In the genomic region with DNA sequence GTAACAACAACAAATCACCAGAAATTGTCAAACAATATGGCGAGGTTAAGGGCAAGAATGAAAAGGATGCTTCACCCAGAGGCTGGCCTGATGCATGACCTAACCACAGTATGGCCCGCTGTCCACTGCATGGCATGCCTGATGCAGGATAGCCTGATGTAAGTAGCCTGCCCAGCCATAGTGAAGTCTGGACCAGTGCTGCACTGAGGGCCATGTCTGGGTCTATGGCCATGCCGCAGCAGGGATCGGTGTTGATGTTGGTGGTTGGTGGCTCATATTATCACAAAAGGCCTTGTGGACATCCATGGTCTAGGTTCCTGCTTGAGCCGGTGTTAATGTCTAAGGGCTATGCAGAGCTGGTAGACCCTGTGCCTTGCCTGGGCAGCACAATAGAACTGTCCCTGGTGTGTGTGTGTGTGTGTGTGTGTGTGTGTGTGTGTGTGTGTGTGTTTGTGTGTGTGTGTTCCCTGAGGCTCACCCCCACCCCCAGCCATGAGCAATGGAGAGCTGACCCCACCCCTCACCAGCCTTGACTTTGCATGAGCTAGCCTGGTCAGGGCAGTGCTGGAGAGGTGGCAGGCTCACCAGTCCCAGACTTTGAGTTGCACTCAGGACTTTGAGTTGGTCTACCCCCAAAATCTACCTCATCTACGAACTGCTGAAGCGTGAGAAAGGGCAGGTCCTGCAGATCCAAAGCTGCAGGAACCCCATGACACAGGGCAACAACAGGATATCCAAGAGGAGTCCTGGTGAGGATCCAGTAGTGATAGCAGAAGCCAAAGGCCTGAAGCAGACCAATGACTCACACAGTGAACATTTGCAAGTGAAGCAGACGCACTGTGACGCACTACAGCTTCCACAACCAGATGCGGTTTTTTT, we compare ENCODE assay signal across 8 mouse cellular contexts. TPM values are rescaled to one million over a fixed set of nuclear protein-coding genes. Genes with fewer than 3 reads are reported as not detected.
DNase-seq lines count a peak whose midpoint lies in the region; ATAC-seq lines count a peak whose summit lies in the region.

No protein-coding gene starts in this region.

- ATAC-seq in kidney, embryonic 16.5 days (ENCODE audit: low FRiP score, low TSS enrichment): peak; percentile 33; the same call in 1 of the 2 replicates
- peak; percentile 21; the same call in 1 of the 2 replicates for ATAC-seq in heart, embryonic 13.5 days (ENCODE audit: extremely low read depth, insufficient number of reproducible peaks, low FRiP score, low TSS enrichment)

- no peak overlapping the region for H3K27ac ChIP-seq in kidney, embryonic 16.5 days (ENCODE audit: low read length)
- H3K27ac ChIP-seq in heart, embryonic 13.5 days (replicated peaks): peak overlapping the region; percentile 54; the same call in 1 of the 2 replicates

- 79% methylated on average over 10 of the region's 10 CpGs for WGBS in kidney, embryonic 16.5 days
- WGBS in heart, embryonic 13.5 days: 62% methylated on average over 10 of the region's 10 CpGs

- DNase-seq in kidney, adult 8-10 months: no peak
- peak; percentile 47 for DNase-seq in adrenal gland, adult 8-10 months
- DNase-seq in lung, postnatal 36 days: peak; percentile 43
- DNase-seq in retina, embryonic 14.5 days (ENCODE audit: low spot score): no peak
- no peak for DNase-seq in spleen, adult 18-20 months
- DNase-seq in natural killer cell, adult 2 months (ENCODE audit: low spot score in 2 of 2): no peak

- no peak overlapping the region for H3K4me2 ChIP-seq in kidney, embryonic 16.5 days (replicated peaks; ENCODE audit: low read depth, low read length)
- peak overlapping the region; percentile 43 for H3K4me2 ChIP-seq in heart, embryonic 13.5 days

- H3K4me1 ChIP-seq in kidney, embryonic 16.5 days (ENCODE audit: insufficient read depth, low read length): no peaks in the 10 kb centered on the region
- peaks cover 8% of the 10 kb centered on the region for H3K4me1 ChIP-seq in heart, embryonic 13.5 days

- no peak overlapping the region for H3K9ac ChIP-seq in kidney, embryonic 16.5 days (replicated peaks; ENCODE audit: low read length)
- no peak overlapping the region for H3K9ac ChIP-seq in heart, embryonic 13.5 days

- no peak overlapping the region for H3K4me3 ChIP-seq in kidney, embryonic 16.5 days (ENCODE audit: low read length)
- H3K4me3 ChIP-seq in heart, embryonic 13.5 days: no peak overlapping the region

- H3K27me3 ChIP-seq in kidney, embryonic 16.5 days (ENCODE audit: insufficient read depth, low read length): no peaks in the 10 kb centered on the region
- no peaks in the 10 kb centered on the region for H3K27me3 ChIP-seq in heart, embryonic 13.5 days (replicated peaks)

- H3K9me3 ChIP-seq in kidney, embryonic 16.5 days (ENCODE audit: low read length): no peaks in the 10 kb centered on the region
- H3K9me3 ChIP-seq in heart, embryonic 13.5 days: no peaks in the 10 kb centered on the region

- no peaks in the 10 kb centered on the region for H3K36me3 ChIP-seq in kidney, embryonic 16.5 days (ENCODE audit: insufficient read depth, low read length)
- H3K36me3 ChIP-seq in heart, embryonic 13.5 days: no peaks in the 10 kb centered on the region

RNA-seq across cellular contexts. Expression of gene Cd2, which starts 7.0 kb away (rescaled TPM):
- polyA plus RNA-seq in kidney, embryonic 16.5 days (2015; fragmentation: Nextera tagmentation; extraction: Ambion mirVana): 0.22 TPM in 1 of 2 replicates, not detected in the other
- total RNA-seq in adrenal gland, adult 8-10 months (2022): 1 to 10 TPM in 2 of 4 experiments, under 1 TPM in 2; 0.64 to 1.7 (median 0.99) TPM
- 0.18 TPM in 1 of 2 replicates, not detected in the other for polyA plus RNA-seq in heart, embryonic 13.5 days (2015; fragmentation: Nextera tagmentation; extraction: Ambion mirVana)

Comparison
In these comparisons a context has a peak if more than half of its experiments do, and no peak if none do; other contexts are left out.
1. DNase-seq: peak in adrenal gland, adult 8-10 months (single experiment) and lung, postnatal 36 days (single experiment); none in kidney, adult 8-10 months (0 of 2), retina, embryonic 14.5 days (single experiment), spleen, adult 18-20 months (0 of 2) and natural killer cell, adult 2 months (0 of 2).